Mouse (Mus musculus): ENCODE measurements at regions not wholly inside any gene's neighbourhood (a gene's known extent, or its start where the extent isn't known, plus 50 kb on each side); places are given as distances from the start of the nearest gene placed in this dataset.

DNA sequence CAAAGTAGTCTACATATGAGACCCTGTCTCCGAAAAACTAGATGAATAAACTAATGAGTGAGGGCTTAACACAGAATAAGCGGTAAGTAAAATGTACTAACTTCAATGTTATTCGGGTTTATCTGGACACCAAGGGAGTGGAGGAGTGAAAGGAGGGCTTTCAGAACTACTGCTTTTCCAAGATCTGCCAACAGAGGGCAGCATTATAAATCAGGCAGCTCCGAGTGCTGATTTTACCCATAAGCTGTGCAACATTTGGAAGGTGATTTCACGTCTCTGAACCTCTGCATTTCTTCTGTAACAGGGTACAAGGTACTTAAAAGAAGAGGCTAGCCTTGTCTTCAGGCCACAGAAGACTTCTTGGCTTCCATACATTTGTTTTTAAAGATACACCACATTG lies 74.2 kb downstream of the Foxi3 start:
- TF ChIP-seq POLR2A (IDR thresholded peaks at IDR 0.05; ENCODE audit: low read depth, low read length) (no peak), CTCF (IDR thresholded peaks at IDR 0.05; ENCODE audit: extremely low read depth, insufficient read depth, insufficient read length, insufficient replicate concordance) (no peak)

Data from spleen, adult 2 months (tissue).